Mouse (Mus musculus) telencephalon, adult 2 months (tissue): Measurements from ENCODE around the gene Psmb10.
"Not testable (repeated sequence)": the region's sequence is repeated elsewhere in the genome, so short reads cannot be mapped to it uniquely, and the experiment has no call there.

Source experiments
- DNase-seq: peaks from one replicate; pipeline ENCODE4 v3.0.0-alpha.2; 2011; ENCODE audit warnings: low read depth, low spot score

Gene Psmb10

GRCm38 (mm10) chr8:105938306-105938669 lies at the start of gene Psmb10:
Gene Psmb10, minus strand, starts transcription at chr8:105938444.
- no peak for DNase-seq

GRCm38 (mm10) chr8:105983406-105983805 lies 45.2 kb upstream of the Psmb10 start:
- not testable (repeated sequence) for DNase-seq

- no peak for DNase-seq
Observed at GRCm38 (mm10) chr8:105981146-105981545, 42.9 kb upstream of the Psmb10 start.

GRCm38 (mm10) chr8:105979325-105979724 lies 41.1 kb upstream of the Psmb10 start, which contains the start of gene Dpep3:
Gene Dpep3, minus strand, starts transcription at chr8:105979429.
- no peak for DNase-seq

GRCm38 (mm10) chr8:105975363-105975762 lies 37.1 kb upstream of the Psmb10 start:
- DNase-seq = no peak

- DNase-seq = no peak
Observed at GRCm38 (mm10) chr8:105971019-105971720, 32.9 kb upstream of the Psmb10 start.

GRCm38 (mm10) chr8:105969367-105969766 lies 31.1 kb upstream of the Psmb10 start:
- DNase-seq = no peak

GRCm38 (mm10) chr8:105966692-105967311 lies 28.6 kb upstream of the Psmb10 start:
- DNase-seq = no peak

GRCm38 (mm10) chr8:105965905-105966341 lies 27.7 kb upstream of the Psmb10 start, which contains the start of gene Slc12a4:
Gene Slc12a4, minus strand, starts transcription at chr8:105966097.
- no peak for DNase-seq

GRCm38 (mm10) chr8:105965266-105965904 lies 27.1 kb upstream of the Psmb10 start:
- DNase-seq = no peak

GRCm38 (mm10) chr8:105964506-105965265 lies 26.4 kb upstream of the Psmb10 start:
- DNase-seq = no peak

GRCm38 (mm10) chr8:105961536-105961935 lies 23.3 kb upstream of the Psmb10 start:
- no peak for DNase-seq

- no peak for DNase-seq
Observed at GRCm38 (mm10) chr8:105961101-105961500, 22.9 kb upstream of the Psmb10 start.

GRCm38 (mm10) chr8:105959350-105959749 lies 21.1 kb upstream of the Psmb10 start:
- DNase-seq = no peak

- DNase-seq = no peak
Observed at GRCm38 (mm10) chr8:105957813-105958212, 19.6 kb upstream of the Psmb10 start.

GRCm38 (mm10) chr8:105956556-105956955 lies 18.3 kb upstream of the Psmb10 start:
- no peak for DNase-seq

- no peak for DNase-seq
Observed at GRCm38 (mm10) chr8:105951057-105951659, 12.9 kb upstream of the Psmb10 start.

- no peak for DNase-seq
Observed at GRCm38 (mm10) chr8:105949350-105949749, 11.1 kb upstream of the Psmb10 start.

- DNase-seq = no peak
Observed at GRCm38 (mm10) chr8:105943321-105943739, 5.1 kb upstream of the Psmb10 start, which contains the start of gene Lcat. Gene Lcat, minus strand, starts transcription at chr8:105943382.

- DNase-seq = no peak
Observed at GRCm38 (mm10) chr8:105942542-105942941, 4.3 kb upstream of the Psmb10 start.

- DNase-seq = no peak
Observed at GRCm38 (mm10) chr8:105942026-105942425, 3.8 kb upstream of the Psmb10 start.
